Mouse (Mus musculus): Measurements from ENCODE around the gene Mroh8. TPM values are rescaled to one million over a fixed set of nuclear protein-coding genes. Genes with fewer than 3 reads are reported as not detected.
"Not testable (repeated sequence)": the region's sequence is repeated elsewhere in the genome, so short reads cannot be mapped to it uniquely, and the experiment has no call there.

Mroh8 gene
- polyA plus RNA-seq, 1 experiment from 2014 or later, result 0.69 TPM

DNA sequence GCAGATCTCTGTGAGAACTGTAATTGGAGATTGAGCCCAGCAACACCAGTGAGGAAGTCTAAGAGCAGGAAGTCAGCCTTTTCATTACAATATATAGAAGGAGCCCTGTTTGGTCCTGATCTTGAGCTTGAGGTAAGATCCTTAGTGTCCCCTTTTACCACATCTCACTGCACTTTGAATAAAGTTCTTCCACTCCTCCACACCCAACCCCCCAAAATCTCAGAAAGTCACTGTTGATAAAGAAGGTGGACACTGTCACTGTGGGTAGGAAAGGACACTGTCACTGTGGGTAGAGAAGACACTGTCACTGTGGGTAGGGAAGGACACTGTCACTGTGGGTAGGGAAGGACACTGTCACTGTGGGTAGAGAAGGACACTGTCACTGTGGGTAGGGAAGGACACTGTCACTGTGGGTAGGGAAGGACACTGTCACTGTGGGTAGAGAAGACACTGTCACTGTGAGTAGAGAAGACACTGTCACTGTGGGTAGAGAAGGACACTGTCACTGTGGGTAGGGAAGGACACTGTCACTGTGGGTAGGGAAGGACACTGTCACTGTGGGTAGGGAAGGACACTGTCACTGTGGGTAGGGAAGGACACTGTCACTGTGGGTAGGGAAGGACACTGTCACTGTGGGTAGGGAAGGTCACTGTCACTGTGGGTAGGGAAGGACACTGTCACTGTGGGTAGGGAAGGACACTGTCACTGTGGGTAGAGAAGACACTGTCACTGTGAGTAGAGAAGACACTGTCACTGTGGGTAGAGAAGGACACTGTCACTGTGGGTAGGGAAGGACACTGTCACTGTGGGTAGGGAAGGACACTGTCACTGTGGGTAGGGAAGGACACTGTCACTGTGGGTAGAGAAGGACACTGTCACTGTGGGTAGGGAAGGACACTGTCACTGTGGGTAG lies 113.8 kb downstream of the Mroh8 start:
- H3K4me1 ChIP-seq; H3K9me3 ChIP-seq (replicated peaks); ATAC-seq (ENCODE audit: insufficient number of reproducible peaks, low FRiP score, low TSS enrichment, low read depth); H3K4me3 ChIP-seq (replicated peaks); H3K4me2 ChIP-seq (replicated peaks); H3K27ac ChIP-seq (replicated peaks); H3K27me3 ChIP-seq; H3K9ac ChIP-seq: not testable (repeated sequence)
- peaks cover 46% of the 10 kb centered on the region for H3K36me3 ChIP-seq

DNA sequence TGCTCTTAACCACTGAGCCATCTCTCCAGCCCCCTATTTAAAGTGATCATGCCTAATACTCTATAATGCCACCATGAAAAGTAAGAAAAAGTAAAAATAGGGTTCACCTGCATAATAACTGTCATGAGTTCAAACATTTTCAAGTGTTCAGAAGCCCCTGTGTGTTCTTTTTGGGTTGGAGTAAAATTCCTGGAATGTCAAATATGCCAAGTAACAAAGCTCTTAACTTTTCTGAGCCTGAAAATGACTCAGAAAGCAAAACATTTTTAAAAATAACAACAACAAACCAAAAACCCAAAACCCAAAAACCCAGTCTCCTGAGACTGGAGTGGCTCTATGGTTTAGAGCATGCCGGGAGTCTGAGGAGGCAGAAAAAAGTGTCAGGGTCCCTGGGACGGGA lies 115.2 kb downstream of the Mroh8 start:
- H3K36me3 ChIP-seq, result peaks cover 47% of the 10 kb centered on the region
- no peak for ATAC-seq (ENCODE audit: insufficient number of reproducible peaks, low FRiP score, low TSS enrichment, low read depth)
- no peak overlapping the region for H3K4me2 ChIP-seq (replicated peaks)
- H3K9ac ChIP-seq, result no peak overlapping the region
- no peaks in the 10 kb centered on the region for H3K4me1 ChIP-seq
- H3K9me3 ChIP-seq (replicated peaks), result no peaks in the 10 kb centered on the region
- H3K4me3 ChIP-seq (replicated peaks), result no peak overlapping the region
- no peaks in the 10 kb centered on the region for H3K27me3 ChIP-seq
- no peak overlapping the region for H3K27ac ChIP-seq (replicated peaks)
- 71% methylated on average over 2 of the region's 2 CpGs for WGBS

Other genes starting within 250 kb of the Mroh8 start
- gene Soga1, start 200.3 kb downstream of the Mroh8 start, polyA plus RNA-seq (2015; fragmentation: Nextera tagmentation; extraction: Ambion mirVana), result 3.5 and 4.4 TPM in 2 replicates
- gene Tldc2, start 192.5 kb downstream of the Mroh8 start, polyA plus RNA-seq (2015; fragmentation: Nextera tagmentation; extraction: Ambion mirVana), result not detected in 2 replicates
- gene Samhd1, start 144.3 kb downstream of the Mroh8 start, polyA plus RNA-seq (2015; fragmentation: Nextera tagmentation; extraction: Ambion mirVana), result 22.7 and 24.0 TPM in 2 replicates
- gene Rbl1, start 75.0 kb downstream of the Mroh8 start, polyA plus RNA-seq (2015; fragmentation: Nextera tagmentation; extraction: Ambion mirVana), result 18.7 and 19.6 TPM in 2 replicates
- gene Rpn2, start 532 bp downstream of the Mroh8 start, polyA plus RNA-seq (2015; fragmentation: Nextera tagmentation; extraction: Ambion mirVana), result 303 and 311 TPM in 2 replicates
- not detected in 2 replicates for gene Ghrh, start 68.0 kb upstream of the Mroh8 start, polyA plus RNA-seq (2015; fragmentation: Nextera tagmentation; extraction: Ambion mirVana)
- 89.8 and 92.3 TPM in 2 replicates for gene Manbal, start 88.0 kb upstream of the Mroh8 start, polyA plus RNA-seq (2015; fragmentation: Nextera tagmentation; extraction: Ambion mirVana)
- gene Src, start 138.9 kb upstream of the Mroh8 start, polyA plus RNA-seq (2015; fragmentation: Nextera tagmentation; extraction: Ambion mirVana), result 20.7 and 21.3 TPM in 2 replicates